Mouse (Mus musculus): ENCODE results near the gene Rmdn3. TPM values are rescaled to one million over a fixed set of nuclear protein-coding genes. Genes with fewer than 3 reads are reported as not detected.

The Rmdn3 gene
- polyA plus RNA-seq, 1 experiment: 12.9 TPM

DNA sequence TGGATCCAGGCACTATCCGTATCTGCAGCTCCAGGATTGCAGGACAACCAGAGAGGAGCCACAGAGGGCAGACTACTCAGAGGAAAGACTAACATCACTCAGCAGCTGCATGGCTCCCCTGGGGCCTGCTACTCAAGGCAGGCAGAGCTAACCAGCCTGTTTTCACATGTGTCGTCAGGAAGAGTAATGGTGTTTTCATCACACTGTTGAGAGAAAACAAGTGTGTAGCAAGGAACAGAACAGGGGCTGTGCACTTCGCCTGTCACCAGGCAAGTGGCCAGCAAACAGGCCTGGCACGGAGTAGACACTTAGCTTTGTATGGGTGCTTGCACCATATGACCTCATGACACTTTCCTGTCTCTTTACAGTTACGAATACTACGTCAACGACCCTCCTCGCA, 14.7 kb upstream of the Rmdn3 start:
- TF ChIP-seq GATA1 (IDR thresholded peaks at IDR 0.05; ENCODE audit: borderline replicate concordance, low read length) (no peak), FLI1 (IDR thresholded peaks at IDR 0.05; ENCODE audit: low read length) (no peak)
- peaks cover 18% of the 10 kb centered on the region for H3K36me3 ChIP-seq (replicated peaks; ENCODE audit: low read length)
- H3K4me3 ChIP-seq (replicated peaks): peak overlapping the region; percentile 65
- H3K4me1 ChIP-seq: peaks cover 85% of the 10 kb centered on the region
- no peaks in the 10 kb centered on the region for H3K9me3 ChIP-seq
- peaks cover 19% of the 10 kb centered on the region for H3K27me3 ChIP-seq (replicated peaks)

GRCm38 (mm10) chr2:119170282-119170681, 13.4 kb upstream of the Rmdn3 start:
- Histone ChIP-seq H3K9me3 (peaks cover 8% of the 10 kb centered on the region), H3K4me1 (peaks cover 76% of the 10 kb centered on the region), H3K4me3 (replicated peaks) (peak overlapping the region; percentile 42), H3K27me3 (replicated peaks) (peaks cover 27% of the 10 kb centered on the region), H3K36me3 (replicated peaks; ENCODE audit: low read length) (peaks cover 12% of the 10 kb centered on the region)
- TF ChIP-seq FLI1 (IDR thresholded peaks at IDR 0.05; ENCODE audit: low read length) (no peak), GATA1 (IDR thresholded peaks at IDR 0.05; ENCODE audit: borderline replicate concordance, low read length) (no peak)

DNA sequence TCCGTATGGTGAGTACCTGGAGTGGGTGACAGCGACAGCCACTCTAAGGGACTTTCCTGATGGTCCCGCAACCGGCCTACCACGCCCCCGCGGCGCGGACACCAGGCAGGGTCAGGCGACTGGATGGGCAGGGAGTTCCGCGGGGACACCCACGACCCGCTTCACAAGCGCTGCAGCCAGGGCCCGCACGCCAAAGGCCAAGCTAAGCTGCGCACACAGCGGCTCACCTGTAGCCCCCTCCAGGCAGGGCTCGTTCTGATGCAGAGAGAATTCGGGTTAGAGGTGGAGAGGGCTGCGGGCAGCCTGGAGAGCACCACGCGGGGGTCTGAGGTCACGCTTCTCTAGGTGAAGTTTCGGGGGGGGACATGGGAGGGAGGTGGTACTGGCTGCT, 11.0 kb upstream of the Rmdn3 start:
- peaks cover 8% of the 10 kb centered on the region for H3K36me3 ChIP-seq (replicated peaks; ENCODE audit: low read length)
- H3K4me3 ChIP-seq (replicated peaks): peak overlapping the region; percentile 93
- H3K9me3 ChIP-seq: peaks cover 8% of the 10 kb centered on the region
- no peak for TF ChIP-seq FLI1 (IDR thresholded peaks at IDR 0.05; ENCODE audit: low read length)
- TF ChIP-seq GATA1 (IDR thresholded peaks at IDR 0.05; ENCODE audit: borderline replicate concordance, low read length): no peak
- peaks cover 64% of the 10 kb centered on the region for H3K4me1 ChIP-seq
- peaks cover 29% of the 10 kb centered on the region for H3K27me3 ChIP-seq (replicated peaks)

DNA sequence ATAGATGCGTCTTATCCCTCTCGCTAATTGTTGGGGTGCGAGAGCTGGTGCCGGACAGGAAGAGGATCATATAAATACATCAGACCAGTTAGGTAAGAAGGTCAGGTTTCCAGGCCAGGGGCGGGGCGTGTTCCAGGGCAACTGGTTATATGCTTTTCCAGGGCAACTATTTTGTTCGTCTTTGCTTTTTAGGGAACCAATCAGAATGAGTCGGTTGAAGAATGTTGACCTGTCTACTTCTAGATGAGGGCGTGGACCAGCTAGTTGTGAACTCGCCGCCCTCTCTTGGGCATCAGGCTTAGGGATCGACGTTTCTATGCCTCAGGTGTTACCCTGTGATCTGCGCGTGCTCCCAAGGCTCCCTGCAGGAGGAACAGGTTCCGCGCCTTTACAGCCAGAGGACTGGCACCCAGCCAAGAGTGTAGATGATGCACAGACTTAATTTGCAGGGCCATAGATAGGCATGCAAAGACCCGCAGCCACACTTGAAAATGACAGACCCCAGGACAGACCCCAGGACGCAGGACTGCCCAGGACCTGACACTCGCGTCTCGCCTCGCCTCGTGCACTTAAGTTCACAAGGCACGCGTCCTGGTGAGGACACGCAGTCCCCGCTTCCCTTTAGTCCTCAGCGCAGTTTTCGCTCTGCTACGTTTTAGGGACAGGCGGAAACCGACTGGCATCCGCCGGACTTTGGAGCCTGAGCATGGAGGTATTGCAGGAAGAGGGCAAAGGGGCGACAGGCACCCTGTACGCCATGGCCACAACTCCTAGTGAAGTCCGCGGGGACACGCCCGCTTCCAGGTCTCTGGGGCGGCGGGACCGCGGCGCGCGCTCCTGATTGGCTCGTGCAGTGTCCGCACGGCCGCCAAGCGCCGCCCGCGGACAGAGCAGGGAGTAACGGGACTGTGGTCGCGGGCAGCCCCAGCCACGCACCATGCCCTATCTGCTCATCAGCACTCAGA, 10.3 kb upstream of the Rmdn3 start, which contains the start of gene Gchfr:
Gchfr (plus strand) TSS at position 873 of the 965 bp plus-strand sequence.
- Histone ChIP-seq H3K4me3 (replicated peaks) (peak within 1 kb of the TSS; percentile 93), H3K4me1 (peaks cover 59% of the 10 kb centered on the region), H3K36me3 (replicated peaks; ENCODE audit: low read length) (peaks cover 8% of the 10 kb centered on the region), H3K9me3 (peaks cover 8% of the 10 kb centered on the region), H3K27me3 (replicated peaks) (peaks cover 29% of the 10 kb centered on the region)
- TF ChIP-seq FLI1 (IDR thresholded peaks at IDR 0.05; ENCODE audit: low read length): no peak
- no peak for TF ChIP-seq GATA1 (IDR thresholded peaks at IDR 0.05; ENCODE audit: borderline replicate concordance, low read length)

DNA sequence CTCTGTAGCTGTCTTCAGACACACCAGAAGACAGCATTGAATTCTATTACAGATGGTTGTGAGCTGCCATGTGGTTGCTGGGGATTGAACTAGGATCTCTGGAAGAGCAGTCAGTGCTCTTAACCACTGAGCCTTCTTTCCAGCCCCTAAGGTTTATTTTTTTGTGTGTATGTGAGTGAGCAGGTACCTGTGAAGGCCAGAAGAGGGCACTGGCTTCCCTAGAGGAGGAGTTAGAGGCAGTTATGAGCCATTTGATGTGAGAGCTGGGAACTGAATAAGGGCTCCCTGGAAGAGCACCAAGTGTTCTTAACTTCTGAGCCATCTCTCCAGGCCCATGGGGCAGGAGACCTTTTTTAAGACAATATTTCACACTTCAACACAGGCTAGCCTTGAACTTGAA, 8.6 kb upstream of the Rmdn3 start:
- Histone ChIP-seq H3K4me3 (replicated peaks) (no peak overlapping the region), H3K36me3 (replicated peaks; ENCODE audit: low read length) (no peaks in the 10 kb centered on the region), H3K9me3 (peaks cover 8% of the 10 kb centered on the region), H3K4me1 (peaks cover 62% of the 10 kb centered on the region), H3K27me3 (replicated peaks) (peaks cover 32% of the 10 kb centered on the region)
- TF ChIP-seq FLI1 (IDR thresholded peaks at IDR 0.05; ENCODE audit: low read length) (no peak), GATA1 (IDR thresholded peaks at IDR 0.05; ENCODE audit: borderline replicate concordance, low read length) (no peak)

DNA sequence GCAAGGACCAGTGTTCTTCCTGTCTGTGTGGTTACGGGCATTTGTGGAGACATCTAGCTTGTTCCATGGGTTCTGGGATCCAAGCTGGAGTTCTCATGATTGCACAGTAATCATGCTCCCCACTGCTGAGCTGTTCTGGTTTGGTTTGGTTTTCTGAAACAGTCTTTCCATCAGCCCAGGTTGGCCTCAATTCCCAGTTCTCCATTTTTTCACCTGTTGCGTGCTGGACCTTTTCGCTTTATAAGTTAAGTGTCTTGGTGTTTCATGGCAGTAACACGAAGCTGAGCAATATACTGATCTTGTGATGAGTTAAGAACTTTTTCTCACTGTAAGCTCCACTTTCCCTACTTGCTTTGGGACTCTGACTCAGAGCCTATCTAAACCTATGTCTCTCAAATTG, 7.2 kb upstream of the Rmdn3 start:
- H3K36me3 ChIP-seq (replicated peaks; ENCODE audit: low read length): no peaks in the 10 kb centered on the region

DNA sequence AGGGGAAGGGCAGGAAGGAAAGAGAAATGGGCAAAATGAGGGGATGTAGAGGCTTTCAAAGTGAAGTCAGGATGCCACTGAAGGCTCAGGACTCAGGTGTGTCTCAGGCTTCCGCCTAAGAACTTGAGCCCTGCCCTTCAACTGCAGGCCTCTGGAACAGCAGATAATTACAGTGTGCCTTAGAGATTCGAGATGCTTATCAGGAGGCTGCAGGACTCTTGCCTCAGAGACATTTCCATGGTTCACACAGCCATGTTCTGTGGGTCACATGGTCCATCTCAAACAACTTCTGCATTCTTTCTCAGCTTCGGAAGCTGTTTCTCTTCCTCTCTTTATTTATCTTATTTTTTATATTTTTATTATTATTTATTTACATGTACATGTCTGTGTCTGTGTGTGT, 6.3 kb upstream of the Rmdn3 start:
- Histone ChIP-seq H3K27me3 (replicated peaks) (peaks cover 32% of the 10 kb centered on the region), H3K9me3 (peaks cover 8% of the 10 kb centered on the region), H3K4me3 (replicated peaks) (no peak overlapping the region), H3K4me1 (peaks cover 50% of the 10 kb centered on the region), H3K36me3 (replicated peaks; ENCODE audit: low read length) (no peaks in the 10 kb centered on the region)
- no peak for TF ChIP-seq FLI1 (IDR thresholded peaks at IDR 0.05; ENCODE audit: low read length)
- TF ChIP-seq GATA1 (IDR thresholded peaks at IDR 0.05; ENCODE audit: borderline replicate concordance, low read length): no peak

More for the DNA sequence above, 7.2 kb upstream of the Rmdn3 start:
- H3K4me1 ChIP-seq: peaks cover 53% of the 10 kb centered on the region
- H3K4me3 ChIP-seq (replicated peaks): no peak overlapping the region
- H3K27me3 ChIP-seq (replicated peaks): peaks cover 32% of the 10 kb centered on the region
- H3K9me3 ChIP-seq: peaks cover 8% of the 10 kb centered on the region
- TF ChIP-seq GATA1 (IDR thresholded peaks at IDR 0.05; ENCODE audit: borderline replicate concordance, low read length) (no peak), FLI1 (IDR thresholded peaks at IDR 0.05; ENCODE audit: low read length) (no peak)

GRCm38 (mm10) chr2:119161247-119161646, 4.4 kb upstream of the Rmdn3 start:
- Histone ChIP-seq H3K9me3 (peaks cover 8% of the 10 kb centered on the region), H3K27me3 (replicated peaks) (peaks cover 18% of the 10 kb centered on the region), H3K4me3 (replicated peaks) (no peak overlapping the region), H3K4me1 (peaks cover 40% of the 10 kb centered on the region), H3K36me3 (replicated peaks; ENCODE audit: low read length) (no peaks in the 10 kb centered on the region)
- TF ChIP-seq FLI1 (IDR thresholded peaks at IDR 0.05; ENCODE audit: low read length) (no peak), GATA1 (IDR thresholded peaks at IDR 0.05; ENCODE audit: borderline replicate concordance, low read length) (no peak)

- no peak overlapping the region for H3K4me3 ChIP-seq (replicated peaks)
- H3K9me3 ChIP-seq: no peaks in the 10 kb centered on the region
- peaks cover 3% of the 10 kb centered on the region for H3K27me3 ChIP-seq (replicated peaks)
- TF ChIP-seq FLI1 (IDR thresholded peaks at IDR 0.05; ENCODE audit: low read length) (no peak), GATA1 (IDR thresholded peaks at IDR 0.05; ENCODE audit: borderline replicate concordance, low read length) (no peak)
- peaks cover 19% of the 10 kb centered on the region for H3K36me3 ChIP-seq (replicated peaks; ENCODE audit: low read length)
- peaks cover 53% of the 10 kb centered on the region for H3K4me1 ChIP-seq
Observed at GRCm38 (mm10) chr2:119157836-119158235, 1.0 kb upstream of the Rmdn3 start.

DNA sequence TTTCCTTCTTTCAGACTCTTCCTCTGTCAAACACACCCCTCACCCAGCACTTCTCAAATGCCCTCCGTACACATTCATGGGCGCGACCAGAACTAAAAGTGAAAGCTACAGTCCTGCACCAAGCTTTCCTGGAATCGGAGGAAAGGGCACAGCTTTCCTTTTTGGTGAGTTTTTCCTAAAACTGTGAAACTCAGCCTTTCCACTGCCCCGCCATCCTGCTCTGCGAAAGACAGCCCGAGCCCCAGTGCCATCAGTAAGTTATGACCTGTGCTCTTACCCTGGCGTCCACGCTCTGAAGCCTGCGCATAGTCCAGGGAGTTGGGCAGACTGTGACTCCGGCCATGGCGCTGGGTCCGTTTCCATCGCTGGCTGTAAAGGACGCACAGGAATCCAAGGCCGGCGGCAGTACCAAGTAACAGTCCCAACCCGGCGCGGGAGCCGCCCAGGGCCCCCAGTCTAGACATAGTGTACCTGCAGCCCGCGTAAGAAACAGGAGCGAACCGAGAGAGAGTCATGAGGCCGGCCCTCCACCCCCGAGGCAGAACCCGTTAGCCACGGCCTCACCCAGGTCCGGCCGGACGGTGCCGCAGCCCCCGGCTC, 653 bp downstream of the Rmdn3 start:
- TF ChIP-seq FLI1 (IDR thresholded peaks at IDR 0.05; ENCODE audit: low read length) (no peak), GATA1 (IDR thresholded peaks at IDR 0.05; ENCODE audit: borderline replicate concordance, low read length) (no peak)
- Histone ChIP-seq H3K36me3 (replicated peaks; ENCODE audit: low read length) (peaks cover 35% of the 10 kb centered on the region), H3K4me1 (peaks cover 48% of the 10 kb centered on the region), H3K27me3 (replicated peaks) (no peaks in the 10 kb centered on the region), H3K9me3 (no peaks in the 10 kb centered on the region), H3K4me3 (replicated peaks) (peak overlapping the region; percentile 99)

Data from megakaryocyte, embryonic 14.5 days (primary cell).